Mouse (Mus musculus) neutrophil, adult 5-6 weeks (primary cell): ENCODE measurements at regions not wholly inside any gene's neighbourhood (a gene's known extent, or its start where the extent isn't known, plus 50 kb on each side); places are given as distances from the start of the nearest gene placed in this dataset.
"Not testable (repeated sequence)": the region's sequence is repeated elsewhere in the genome, so short reads cannot be mapped to it uniquely, and the experiment has no call there.

Experiments used
- ATAC-seq: fragments of 151-379, 151-347 bp; 2 replicates; pipeline ENCODE4 v1.8.0; 2017; ENCODE audit warnings: mild to moderate bottlenecking, moderate TSS enrichment; ENCODE audit not compliant: insufficient number of reproducible peaks, poor library complexity, low FRiP score, severe bottlenecking; ENCODE audit errors: extremely low read depth

DNA sequence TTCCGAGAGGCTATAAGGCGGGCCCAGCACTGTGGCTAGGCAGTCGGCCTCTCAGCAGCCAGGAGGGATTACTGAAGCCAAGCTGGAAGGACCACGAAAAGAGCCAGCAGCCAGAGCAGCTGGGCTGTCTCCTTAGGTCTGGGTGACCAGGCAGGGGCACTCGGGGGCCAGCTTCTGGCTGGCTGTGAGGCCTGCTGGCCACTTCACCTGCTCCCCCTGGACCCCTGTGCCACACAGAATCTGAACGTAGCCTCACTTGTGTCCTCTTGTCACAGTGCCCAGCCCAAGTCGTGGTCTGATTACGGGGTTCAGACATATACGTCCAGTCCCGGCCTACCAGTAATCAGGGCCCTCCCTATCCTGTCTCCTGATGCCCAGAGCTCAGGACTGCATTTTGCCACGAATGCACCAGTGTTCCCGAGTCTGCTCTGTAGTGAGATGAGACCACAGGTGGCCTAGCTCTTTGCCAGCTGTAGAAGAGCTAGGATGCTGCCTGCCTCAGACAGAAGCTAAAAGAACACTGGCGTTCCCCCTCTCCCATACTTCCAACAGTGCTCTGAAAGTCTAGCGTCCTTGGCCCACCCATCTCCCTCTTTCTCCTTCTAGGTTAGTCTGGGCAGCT is 89.4 kb upstream of the Lemd2 start:
- ATAC-seq, result no peak

DNA sequence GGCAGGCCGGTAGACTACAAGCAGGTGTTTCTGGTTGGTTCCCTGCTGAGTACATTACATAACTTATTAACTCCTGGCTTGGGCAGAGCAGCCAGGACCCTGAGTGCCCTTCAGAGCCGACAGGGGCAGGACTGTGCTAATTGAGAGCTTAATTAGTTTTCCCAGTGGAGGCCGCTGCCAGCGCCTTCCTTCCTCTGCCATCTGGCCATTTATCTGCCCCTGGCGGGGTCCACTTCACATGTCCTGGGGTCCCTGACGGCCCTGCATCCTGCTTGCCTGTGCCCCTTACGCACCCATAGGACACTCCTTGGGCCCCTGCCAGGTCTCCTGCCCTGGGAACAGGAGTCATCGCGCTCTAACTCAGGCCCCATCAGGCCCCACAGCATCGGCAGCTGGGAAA is 87.4 kb upstream of the Lemd2 start:
- no peak for ATAC-seq

DNA sequence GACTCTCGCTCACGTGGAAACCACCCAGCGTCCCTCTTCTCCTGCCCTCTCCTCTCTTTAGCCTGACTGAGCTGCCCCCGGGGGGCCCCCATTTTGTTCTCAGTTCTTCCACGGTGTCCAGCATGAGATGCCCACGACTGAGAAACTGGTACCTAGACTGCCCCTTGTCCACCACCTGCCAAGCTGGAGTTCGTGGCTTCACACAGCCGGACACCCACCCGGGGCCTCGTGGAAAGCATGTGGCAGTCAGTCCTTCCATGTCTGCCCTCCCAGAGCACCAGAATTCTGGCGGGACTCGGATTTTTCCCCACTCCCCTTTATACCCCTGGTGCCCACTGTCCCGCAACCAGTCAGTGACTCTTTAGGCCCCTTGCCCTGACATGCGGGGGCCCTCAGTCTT is 86.9 kb upstream of the Lemd2 start:
- no peak for ATAC-seq

DNA sequence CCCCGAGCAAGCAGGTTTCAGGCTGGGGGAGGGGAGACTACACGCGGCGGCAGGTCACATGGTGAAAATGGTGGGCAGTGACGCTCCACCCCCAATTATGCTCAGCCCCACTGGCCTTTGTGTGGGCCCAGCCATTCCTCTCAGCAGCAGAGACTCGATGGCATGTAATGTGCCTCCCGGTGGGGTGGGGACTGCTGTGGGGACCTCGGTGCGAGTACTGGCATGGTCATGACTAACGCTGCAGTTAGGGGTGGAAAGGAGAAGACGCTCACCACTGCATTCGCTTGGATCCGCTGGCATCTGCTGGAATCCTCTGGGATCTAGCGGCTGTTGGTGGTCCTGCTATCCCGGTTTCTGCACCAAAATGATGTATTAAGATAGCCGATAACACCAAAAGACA is 86.0 kb upstream of the Lemd2 start:
- no peak for ATAC-seq

DNA sequence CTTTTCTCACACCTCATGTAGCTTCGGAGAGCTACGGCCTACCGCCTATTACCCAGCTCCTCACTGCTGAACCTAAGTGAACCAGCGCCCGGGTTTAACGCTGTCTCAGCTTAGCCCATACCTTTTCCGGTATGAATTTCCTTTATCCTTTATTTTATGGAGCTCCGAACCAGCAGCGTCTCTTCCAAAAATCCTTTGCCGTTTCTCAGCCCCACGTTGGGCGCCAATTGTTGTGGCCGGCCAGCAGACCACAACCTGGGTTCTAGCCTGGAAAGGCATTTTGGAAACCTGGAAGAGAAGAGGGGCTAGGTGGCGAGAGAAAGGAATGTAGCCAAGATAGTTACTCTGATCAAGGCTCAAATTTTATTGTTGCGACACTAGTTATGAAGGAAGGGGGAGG is 85.5 kb upstream of the Lemd2 start:
- ATAC-seq, result not testable (repeated sequence)

DNA sequence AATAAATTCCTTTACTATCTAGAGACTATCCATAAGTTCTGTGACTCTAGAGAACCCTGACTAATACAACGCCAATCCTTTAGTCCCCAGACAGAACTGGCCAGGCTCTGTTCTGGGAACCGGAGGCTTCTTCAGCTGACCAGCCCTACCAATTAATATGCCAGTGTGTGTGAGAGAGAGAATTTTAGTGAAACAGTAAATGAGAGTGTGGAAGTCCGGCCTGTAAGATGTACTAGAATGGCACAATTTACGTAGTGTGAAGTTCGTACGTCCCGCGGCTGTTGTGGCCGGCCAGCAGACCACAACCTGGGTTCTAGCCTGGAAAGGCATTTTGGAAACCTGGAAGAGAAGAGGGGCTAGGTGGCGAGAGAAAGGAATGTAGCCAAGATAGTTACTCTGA is 83.7 kb upstream of the Lemd2 start:
- ATAC-seq, result not testable (repeated sequence)

DNA sequence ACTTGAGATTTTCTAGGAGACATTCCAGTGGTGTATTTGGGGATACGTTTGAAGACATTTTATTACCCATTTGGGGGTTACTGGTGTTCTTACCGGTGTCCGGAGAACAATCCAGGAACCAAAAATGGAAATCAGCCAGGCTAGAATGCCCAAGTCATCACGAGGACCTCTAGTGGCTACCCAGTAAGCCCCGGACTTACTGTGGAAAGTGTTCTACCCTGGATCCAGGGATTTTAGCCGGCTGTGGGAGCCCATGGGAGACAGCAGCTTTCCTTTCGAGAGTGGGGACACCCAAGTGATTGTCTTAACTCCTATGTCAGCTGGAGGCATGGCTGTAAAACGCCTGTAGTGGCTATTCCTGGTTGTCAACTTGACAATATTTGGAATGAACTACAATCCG is 77.0 kb upstream of the Lemd2 start:
- no peak for ATAC-seq

- not testable (repeated sequence) for ATAC-seq
Observed at GRCm38 (mm10) chr17:27279491-27280288, 75.4 kb upstream of the Lemd2 start.

GRCm38 (mm10) chr17:27277786-27278185 is 73.5 kb upstream of the Lemd2 start:
- ATAC-seq, result not testable (repeated sequence)

DNA sequence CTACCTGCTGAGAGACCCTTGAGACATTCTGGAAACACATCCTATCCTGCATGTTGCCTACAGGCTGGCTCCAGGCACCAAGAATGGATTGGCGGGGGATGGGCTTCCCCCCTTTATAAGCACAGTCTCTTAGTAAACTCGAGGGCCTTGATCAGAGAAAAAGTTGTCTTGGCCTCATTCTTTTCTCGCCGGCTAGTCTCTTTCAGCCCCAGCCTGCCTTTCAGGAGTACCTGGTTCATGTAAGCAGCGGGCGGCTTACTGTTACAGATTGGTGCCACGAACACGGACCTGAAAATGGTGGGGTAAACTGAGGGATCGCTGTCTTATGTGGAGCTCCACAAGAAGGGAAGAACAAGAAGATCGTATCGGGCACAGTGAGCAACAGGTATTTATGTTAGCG is 67.5 kb upstream of the Lemd2 start:
- not testable (repeated sequence) for ATAC-seq

GRCm38 (mm10) chr17:27270776-27271175 is 66.5 kb upstream of the Lemd2 start:
- not testable (repeated sequence) for ATAC-seq

DNA sequence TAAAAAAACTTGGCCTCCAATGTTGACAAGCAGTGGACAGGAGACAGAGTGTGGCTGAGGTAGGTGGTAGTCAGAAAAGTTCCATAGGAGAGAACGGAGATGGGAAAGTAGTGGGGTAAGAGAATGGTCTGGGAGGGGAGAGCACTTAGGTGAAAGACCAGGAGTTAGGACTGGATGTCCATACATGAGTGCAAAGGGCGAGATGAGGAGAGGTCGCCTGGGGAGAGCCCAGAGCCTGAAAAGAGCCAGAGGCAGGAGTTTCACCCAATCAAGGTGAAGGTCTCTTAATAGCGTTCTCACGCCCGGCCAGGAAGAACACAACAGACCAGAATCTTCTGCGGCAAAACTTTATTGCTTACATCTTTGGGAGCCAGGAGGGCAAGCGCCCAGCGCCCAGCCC is 60.3 kb upstream of the Lemd2 start:
- ATAC-seq, result not testable (repeated sequence)

DNA sequence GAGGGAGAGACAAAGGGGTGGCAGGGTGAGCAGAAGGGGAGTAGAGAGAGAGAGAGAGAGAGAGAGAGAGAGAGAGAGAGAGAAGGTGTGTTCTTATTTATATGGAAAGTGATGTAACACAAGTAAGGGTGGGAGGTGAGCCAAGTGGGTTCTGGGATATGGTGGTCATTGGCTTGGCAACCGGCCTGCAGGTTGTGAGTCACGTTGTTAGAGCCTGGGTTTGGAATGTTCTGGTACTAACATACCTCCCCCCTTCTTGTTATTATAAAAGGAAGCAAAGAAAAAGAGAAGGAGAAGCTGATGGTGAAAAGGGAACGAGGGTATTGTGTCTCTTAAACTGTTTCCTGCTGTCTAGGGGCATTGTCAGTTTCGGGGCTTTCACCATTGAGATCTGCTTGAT is 58.3 kb upstream of the Lemd2 start:
- ATAC-seq, result no peak

DNA sequence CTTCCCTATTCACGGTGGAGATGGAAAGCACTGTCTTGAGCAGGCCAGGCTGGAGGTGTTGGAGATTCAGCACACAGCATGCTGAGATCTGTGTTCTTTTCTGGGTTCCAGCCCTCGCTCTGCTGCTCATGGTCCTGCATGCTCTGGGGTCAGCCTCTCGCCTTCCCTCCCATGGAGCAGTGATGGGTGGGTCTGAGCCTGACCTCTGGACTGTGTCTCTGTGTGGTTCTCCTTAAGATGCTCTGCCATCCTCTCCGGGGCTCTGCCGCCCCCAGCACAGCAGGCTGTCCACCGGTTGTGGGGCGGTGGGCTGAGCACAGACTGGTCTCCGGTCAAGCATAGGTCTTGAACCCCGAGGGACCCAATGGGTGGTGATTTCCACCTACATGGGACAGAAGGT is 57.7 kb upstream of the Lemd2 start:
- ATAC-seq, result no peak

DNA sequence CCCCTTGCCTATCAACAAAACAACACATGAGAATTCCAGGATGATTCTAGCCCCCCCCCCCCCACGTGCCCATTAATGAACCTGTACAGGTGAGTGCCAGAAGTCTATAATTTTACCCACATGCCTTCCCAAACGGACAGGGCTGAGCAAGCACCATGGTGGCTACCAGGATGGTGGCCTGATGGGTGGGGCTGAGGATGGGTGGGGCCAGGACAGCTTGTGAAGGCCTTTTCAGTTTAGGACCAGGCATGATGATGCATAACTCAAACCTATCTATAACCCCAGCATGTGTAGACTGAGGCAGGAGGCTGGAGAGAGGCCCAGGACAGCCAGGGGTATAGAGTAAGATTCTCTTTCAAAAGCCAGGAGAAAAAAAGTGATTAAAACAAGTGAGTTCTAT is 57.0 kb upstream of the Lemd2 start:
- ATAC-seq, result no peak

- no peak for ATAC-seq
Observed at GRCm38 (mm10) chr17:27260116-27260515, 55.8 kb upstream of the Lemd2 start.

- ATAC-seq, result no peak
Observed at GRCm38 (mm10) chr17:27257345-27257744, 53.1 kb upstream of the Lemd2 start.

DNA sequence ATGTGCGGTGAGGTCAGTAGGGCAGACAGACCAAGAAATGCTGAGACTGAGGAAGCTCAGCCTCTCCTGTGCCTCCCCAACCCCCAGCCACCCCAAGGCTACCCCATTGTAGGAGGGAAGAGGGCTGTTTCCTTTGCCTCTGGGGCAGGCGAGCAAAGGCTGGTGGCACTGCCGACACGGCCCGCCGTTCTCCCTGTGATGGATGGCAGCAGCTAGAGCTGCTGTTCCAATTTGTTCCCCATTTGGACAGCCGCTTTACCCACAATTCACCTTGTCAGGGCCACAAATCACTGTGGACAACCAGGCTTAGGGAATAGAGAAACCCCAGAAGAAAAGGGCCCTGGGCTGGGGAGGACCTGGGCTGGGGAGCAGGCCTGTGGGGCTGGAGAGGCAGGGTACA is 51.5 kb upstream of the Lemd2 start:
- ATAC-seq, result no peak
